Mouse (Mus musculus) cortical plate, adult 2 months (tissue): Measurements from ENCODE around the gene Hspb2. TPM values are rescaled to one million over a fixed set of nuclear protein-coding genes. Genes with fewer than 3 reads are reported as not detected.

Experiments used
- H3K27ac ChIP-seq: fragments of 200-500 bp; 2 replicates; pipeline ENCODE4 v1.5.1; 2012; ENCODE audit warnings: low read length, control low read depth, inconsistent platforms; ENCODE audit not compliant: insufficient read depth
- H3K4me1 ChIP-seq: fragments of 200-500 bp; 2 replicates; pipeline ENCODE4 v1.6.1; 2011; ENCODE audit warnings: low read length; ENCODE audit not compliant: control insufficient read depth, insufficient read depth
- H3K4me3 ChIP-seq: fragments of 200-500 bp; 2 replicates; pipeline ENCODE4 v1.5.1; 2011; ENCODE audit warnings: mild to moderate bottlenecking, low read length, control low read depth; ENCODE audit not compliant: insufficient read depth
- CTCF ChIP-seq: fragments of 200-500 bp; IDR thresholded peaks from 2 replicates; pipeline ENCODE4 v1.5.1; 2011; ENCODE audit warnings: mild to moderate bottlenecking, control low read depth, low read length; ENCODE audit not compliant: insufficient read depth; ENCODE audit errors: extremely low read depth
- POLR2A ChIP-seq: fragments of 200-500 bp; IDR thresholded peaks from 2 replicates; pipeline ENCODE4 v1.6.1; 2011; ENCODE audit warnings: mild to moderate bottlenecking, low read length, control low read depth; ENCODE audit not compliant: insufficient read depth; ENCODE audit errors: extremely low read depth
- polyA plus RNA-seq: library from polyadenylated mRNA; depleted of rRNA; stranded (reverse); fragments of >200 nt; gene quantifications from 2 replicates; pipeline ENCODE4 v1.2.3, GENCODE M21; 2012

Hspb2 gene
- polyA plus RNA-seq, 1 experiment = 4.9 TPM

DNA sequence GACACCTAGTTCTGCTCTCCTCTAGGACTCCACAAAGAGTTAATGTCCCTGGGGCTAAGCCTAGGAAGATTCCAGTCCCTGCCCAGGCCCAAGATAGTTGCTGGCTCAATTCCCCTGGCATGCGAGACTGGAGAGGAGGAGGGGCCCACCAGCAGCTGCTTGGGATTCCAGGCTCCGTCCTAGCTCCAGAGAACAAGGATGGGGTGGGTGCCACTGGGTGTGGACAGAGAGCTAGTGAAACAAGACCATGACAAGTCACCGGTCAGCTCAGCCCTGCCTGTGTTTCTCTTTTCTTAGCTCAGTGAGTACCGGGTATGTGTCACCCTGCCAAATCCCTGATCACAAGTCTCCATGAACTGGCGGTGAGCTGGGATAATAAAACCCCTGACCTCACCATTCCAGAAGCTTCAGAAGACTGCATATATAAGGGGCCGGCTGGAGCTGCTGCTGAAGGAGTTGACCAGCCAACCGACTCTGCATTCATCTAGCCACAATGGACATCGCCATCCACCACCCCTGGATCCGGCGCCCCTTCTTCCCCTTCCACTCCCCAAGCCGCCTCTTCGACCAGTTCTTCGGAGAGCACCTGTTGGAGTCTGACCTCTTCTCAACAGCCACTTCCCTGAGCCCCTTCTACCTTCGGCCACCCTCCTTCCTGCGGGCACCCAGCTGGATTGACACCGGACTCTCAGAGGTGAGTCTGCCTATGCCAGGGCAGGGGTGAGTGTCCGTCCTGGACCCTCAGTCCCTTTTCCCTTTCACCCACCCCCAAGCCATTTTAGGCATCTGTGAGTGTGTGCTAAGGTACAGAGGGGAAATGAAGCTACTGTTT is 846 bp upstream of the Hspb2 start:
- peak overlapping the region; percentile 43 for H3K4me3 ChIP-seq

DNA sequence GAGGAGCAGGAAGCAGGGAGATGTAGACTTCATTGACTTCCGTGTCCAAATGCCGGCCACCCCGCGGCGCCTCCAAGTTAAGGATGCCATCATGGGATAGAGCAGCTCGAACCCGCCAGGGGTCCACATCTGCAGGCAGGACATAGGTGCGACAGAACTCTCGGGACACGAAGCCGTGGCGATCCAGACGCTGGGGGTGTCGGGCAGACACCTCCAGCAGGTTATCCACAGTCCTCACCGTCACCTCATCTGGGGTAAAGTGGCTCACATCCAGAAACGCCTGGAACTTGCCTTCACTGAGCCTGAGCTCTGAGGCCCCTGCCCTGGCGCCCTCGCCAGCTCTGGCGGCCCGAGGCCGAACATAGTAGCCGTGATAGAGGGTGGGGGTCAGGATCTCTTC is 831 bp downstream of the Hspb2 start, which contains the start of gene Cryab:
TSS of gene Cryab (plus strand) at position 3 of the 400 bp plus-strand sequence.
- Histone ChIP-seq H3K4me1 (peaks cover 4% of the 10 kb centered on the region; the same call in 1 of the 2 replicates), H3K4me3 (no peak within 1 kb of the TSS), H3K27ac (0 out of 2 replicates have a peak within 1 kb of the TSS, but pooled peaks have one; percentile 36)
- no peak for TF ChIP-seq POLR2A
- TF ChIP-seq CTCF = no peak

More for the DNA sequence above, 846 bp upstream of the Hspb2 start:
- Histone ChIP-seq H3K27ac (peak overlapping the region; percentile 89), H3K4me1 (peaks cover 4% of the 10 kb centered on the region; the same call in 1 of the 2 replicates)
- TF ChIP-seq CTCF (no peak), POLR2A (peak; percentile 61)

DNA sequence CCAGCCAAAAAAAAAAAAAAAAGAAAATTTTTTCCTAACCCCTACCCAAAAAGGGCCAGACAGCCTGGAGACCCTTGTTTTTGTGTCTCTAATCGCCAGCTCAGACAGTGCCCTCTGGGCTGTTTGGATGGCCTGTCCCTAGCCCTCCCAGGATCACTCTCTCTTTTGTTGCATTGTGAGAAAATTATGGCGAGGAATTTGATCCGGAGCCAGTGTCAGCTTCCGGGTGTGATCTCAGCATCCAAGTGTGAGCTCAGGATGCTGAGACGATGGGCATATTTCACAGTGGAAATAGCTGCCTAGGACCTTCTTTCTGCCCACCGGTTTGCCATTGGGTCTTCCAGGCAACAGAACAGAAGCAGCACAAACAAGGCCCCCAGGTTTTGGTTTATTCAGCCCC is 1.4 kb downstream of the Hspb2 start:
- TF ChIP-seq CTCF = no peak
- TF ChIP-seq POLR2A = no peak
- Histone ChIP-seq H3K4me3 (no peak overlapping the region), H3K4me1 (peaks cover 4% of the 10 kb centered on the region; the same call in 1 of the 2 replicates), H3K27ac (no peak overlapping the region)

GRCm38 (mm10) chr9:50746214-50746677 is 5.9 kb downstream of the Hspb2 start, which contains the start of gene 2310030G06Rik:
Gene 2310030G06Rik (minus strand): TSS chr9:50746536.
- H3K4me3 ChIP-seq = peak within 1 kb of the TSS; percentile 60
- H3K27ac ChIP-seq = no peak within 1 kb of the TSS
- TF ChIP-seq POLR2A (no peak), CTCF (no peak)
- no peaks in the 10 kb centered on the region; the same call in 1 of the 2 replicates for H3K4me1 ChIP-seq

DNA sequence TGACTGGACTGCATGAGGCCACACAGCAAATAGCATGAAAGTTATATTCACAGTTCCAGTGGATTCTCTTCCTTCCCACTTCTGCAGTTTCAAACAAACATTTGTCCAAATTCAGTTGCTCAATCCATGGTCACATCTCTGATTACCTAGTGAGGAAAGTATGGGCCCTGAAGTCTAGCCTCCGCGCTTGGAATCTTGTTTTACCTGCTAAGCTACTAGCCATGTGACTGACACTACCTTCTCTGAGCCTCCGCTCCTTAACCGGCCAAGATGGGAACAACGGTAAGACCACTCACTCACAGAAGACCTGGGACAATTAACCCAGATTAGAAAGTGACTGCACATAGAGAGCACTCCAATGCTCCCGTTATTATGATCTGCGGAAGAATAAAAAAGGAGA is 6.3 kb downstream of the Hspb2 start:
- TF ChIP-seq POLR2A = no peak
- no peak for TF ChIP-seq CTCF
- Histone ChIP-seq H3K27ac (no peak overlapping the region), H3K4me3 (peak overlapping the region; percentile 60), H3K4me1 (no peaks in the 10 kb centered on the region; the same call in 1 of the 2 replicates)

GRCm38 (mm10) chr9:50742744-50743143 is 9.4 kb downstream of the Hspb2 start:
- no peak for TF ChIP-seq POLR2A
- TF ChIP-seq CTCF = no peak
- Histone ChIP-seq H3K4me3 (no peak overlapping the region), H3K27ac (no peak overlapping the region), H3K4me1 (no peaks in the 10 kb centered on the region; the same call in 1 of the 2 replicates)

GRCm38 (mm10) chr9:50742261-50742660 is 9.9 kb downstream of the Hspb2 start:
- Histone ChIP-seq H3K4me3 (no peak overlapping the region), H3K27ac (no peak overlapping the region), H3K4me1 (no peaks in the 10 kb centered on the region; the same call in 1 of the 2 replicates)
- TF ChIP-seq POLR2A = no peak
- TF ChIP-seq CTCF = no peak

DNA sequence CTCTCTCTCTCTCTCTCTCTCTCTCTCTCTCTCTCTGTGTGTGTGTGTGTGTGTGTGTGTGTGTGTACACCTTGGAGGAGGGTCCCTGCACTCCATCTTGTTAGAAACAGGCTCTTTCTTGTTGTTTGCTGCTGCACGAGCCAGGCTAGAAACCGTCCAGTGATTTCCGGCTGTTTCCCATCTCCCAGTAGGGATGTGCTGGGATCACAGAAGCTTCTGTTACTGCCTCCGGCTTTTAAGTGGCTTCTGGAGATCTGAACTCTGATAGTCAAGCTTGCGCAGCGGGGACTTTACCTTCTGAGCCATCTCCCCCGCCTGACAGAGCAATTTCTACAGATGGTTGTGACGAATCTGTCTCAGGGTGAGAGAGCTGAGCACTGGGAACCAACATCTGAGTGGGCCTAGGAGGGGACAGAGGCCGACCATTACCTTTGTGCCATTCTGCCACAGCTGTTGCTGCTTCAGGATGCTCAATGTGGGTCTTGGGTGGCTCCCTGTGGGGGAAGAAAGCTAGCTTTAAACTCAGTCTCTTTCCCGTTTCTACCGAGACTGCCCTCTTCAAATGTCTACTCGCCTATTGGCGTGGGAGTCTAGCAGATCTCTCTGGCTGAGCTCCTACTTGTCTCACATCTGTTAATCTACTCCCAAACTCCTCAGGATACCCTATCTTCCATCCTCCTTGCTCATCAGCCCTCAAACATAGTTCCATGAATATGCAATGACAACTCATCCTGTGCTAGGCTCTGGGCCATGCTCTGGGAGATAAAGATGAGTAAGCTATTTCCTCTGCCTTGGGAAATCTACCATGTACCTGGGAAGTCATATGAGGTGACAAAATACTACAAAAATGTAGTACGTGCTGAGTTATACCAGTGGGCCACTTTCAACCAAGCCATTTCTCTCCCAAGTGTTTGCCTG is 11.0 kb downstream of the Hspb2 start:
- H3K4me1 ChIP-seq = no peaks in the 10 kb centered on the region; the same call in 1 of the 2 replicates
- TF ChIP-seq CTCF (no peak), POLR2A (no peak)
- H3K27ac ChIP-seq = no peak overlapping the region
- no peak overlapping the region for H3K4me3 ChIP-seq

DNA sequence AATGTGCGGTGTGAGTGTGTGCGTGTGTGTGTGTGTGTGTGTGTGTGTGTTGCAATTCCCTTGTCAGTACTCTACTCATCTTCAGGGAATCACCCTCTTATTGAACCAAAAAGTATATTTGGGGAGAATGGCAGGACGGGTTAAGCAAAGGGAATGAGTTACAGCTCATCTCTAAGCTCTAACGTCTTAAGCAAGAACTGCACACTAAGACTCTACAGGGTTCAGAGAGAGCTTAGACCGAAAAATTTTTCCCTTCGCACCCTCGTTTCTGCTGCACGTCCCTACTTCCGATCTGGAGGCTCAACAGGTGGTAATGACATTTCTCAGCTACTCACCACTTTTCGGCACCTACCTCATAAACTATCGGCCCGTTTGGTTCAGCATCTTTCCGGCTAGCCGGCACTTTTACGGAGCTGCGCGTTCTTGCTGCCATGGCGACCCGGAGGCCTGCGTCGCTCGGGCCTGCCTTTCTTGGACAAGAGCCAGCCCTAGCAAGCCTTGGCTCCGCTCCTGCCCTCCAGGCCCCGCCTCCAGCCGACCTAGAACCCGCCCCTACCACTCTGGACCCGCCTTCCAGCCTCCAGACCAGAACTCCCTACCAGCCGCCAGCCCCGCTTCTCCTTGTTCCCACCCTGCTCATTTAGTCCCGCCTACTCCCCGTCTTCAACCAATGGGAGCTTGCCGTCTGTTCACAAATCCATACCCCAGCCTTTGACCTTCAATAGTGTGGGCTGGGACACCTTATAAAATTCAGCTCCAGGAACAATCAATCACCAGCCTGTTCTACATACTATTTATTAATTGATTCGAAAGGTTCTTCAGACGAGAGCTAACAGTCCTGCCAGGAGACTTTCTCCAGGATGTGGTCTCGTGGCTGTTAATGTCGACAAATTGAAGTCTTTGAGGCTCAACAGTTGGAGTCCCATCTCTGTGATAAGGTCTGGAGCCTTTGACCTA is 13.0 kb downstream of the Hspb2 start, which contains the start of gene Dixdc1:
TSS of gene Dixdc1 (minus strand) at position 604 of the 957 bp plus-strand sequence.
- Histone ChIP-seq H3K27ac (no peak within 1 kb of the TSS), H3K4me1 (no peaks in the 10 kb centered on the region; the same call in 1 of the 2 replicates), H3K4me3 (peak within 1 kb of the TSS; percentile 25)
- TF ChIP-seq POLR2A = no peak
- no peak for TF ChIP-seq CTCF
